Mouse (Mus musculus) embryonic fibroblast, embryonic 13.5 days (primary cell): ENCODE data around the gene Fmo2.

ENCODE experiments used
- CTCF ChIP-seq: IDR thresholded peaks from 2 replicates; pipeline ENCODE4 v1.5.1; 2011; ENCODE audit warnings: mild to moderate bottlenecking, control low read depth, low read length, moderate library complexity, borderline replicate concordance; ENCODE audit not compliant: insufficient read depth
- POLR2A ChIP-seq: IDR thresholded peaks from 2 replicates; pipeline ENCODE4 v1.6.1; 2011; ENCODE audit warnings: low read depth, mild to moderate bottlenecking, control low read depth, low read length, moderate library complexity

- TF ChIP-seq POLR2A (no peak), CTCF (no peak)
Measured at GRCm38 (mm10) chr1:162934374-162935012, 36.0 kb upstream of the Fmo2 start.
